In genomic region chr19:46755066-46755465, GRCm38 (mm10) we compare ENCODE assay signal across 8 mouse cellular contexts. TPM values are rescaled to one million over a fixed set of nuclear protein-coding genes. Genes with fewer than 3 reads are reported as not detected.
DNase-seq lines count a peak whose midpoint lies in the region; ATAC-seq and TF ChIP-seq lines count a peak whose summit lies in the region.

No protein-coding gene starts in this region.

- no peak overlapping the region for H3K4me2 ChIP-seq in forebrain, postnatal 0 days (ENCODE audit: low read depth)
- no peak overlapping the region for H3K4me2 ChIP-seq in forebrain, embryonic 15.5 days (replicated peaks)
- H3K4me2 ChIP-seq in kidney, postnatal 0 days (ENCODE audit: low read length): no peak overlapping the region

- H3K4me1 ChIP-seq in forebrain, postnatal 0 days (ENCODE audit: insufficient read depth): no peaks in the 10 kb centered on the region
- H3K4me1 ChIP-seq in forebrain, embryonic 15.5 days: no peaks in the 10 kb centered on the region
- peaks cover 8% of the 10 kb centered on the region for H3K4me1 ChIP-seq in thymus, adult 2 months (replicated peaks; ENCODE audit: control insufficient read depth, insufficient read depth, low read length)
- no peaks in the 10 kb centered on the region for H3K4me1 ChIP-seq in kidney, postnatal 0 days (replicated peaks; ENCODE audit: insufficient read depth, low read length)

- H3K9ac ChIP-seq in forebrain, postnatal 0 days: no peak overlapping the region
- no peak overlapping the region for H3K9ac ChIP-seq in forebrain, embryonic 15.5 days (replicated peaks)
- H3K9ac ChIP-seq in kidney, postnatal 0 days (ENCODE audit: low read depth, low read length): no peak overlapping the region

- no peaks in the 10 kb centered on the region for H3K27me3 ChIP-seq in forebrain, postnatal 0 days (ENCODE audit: insufficient read depth, low read length)
- no peaks in the 10 kb centered on the region; the same call in 1 of the 2 replicates for H3K27me3 ChIP-seq in forebrain, embryonic 15.5 days
- H3K27me3 ChIP-seq in thymus, adult 2 months (ENCODE audit: control insufficient read depth, insufficient read depth, low read length): no peaks in the 10 kb centered on the region
- no peaks in the 10 kb centered on the region for H3K27me3 ChIP-seq in kidney, postnatal 0 days (ENCODE audit: insufficient read depth, low read length)
- H3K27me3 ChIP-seq in splenic B cell, adult 2 months (ENCODE audit: control insufficient read depth, insufficient read depth, low read length, poor library complexity, severe bottlenecking): no peaks in the 10 kb centered on the region

- no peak for DNase-seq in forebrain, postnatal 0 days
- DNase-seq in thymus, adult 2 months: peak; percentile 42
- no peak for DNase-seq in thymus, postnatal 0 days (ENCODE audit: low spot score)
- DNase-seq in kidney, postnatal 0 days (ENCODE audit: low spot score): no peak
- DNase-seq in splenic B cell, adult 2 months (ENCODE audit: low read depth, low spot score): peak; percentile 55
- DNase-seq in layer of hippocampus, adult 8-10 months (ENCODE audit: low spot score in 2 of 2): no peak
- no peak for DNase-seq in layer of hippocampus, adult 9-10 months (ENCODE audit: low spot score)

- no peak overlapping the region for H3K4me3 ChIP-seq in forebrain, postnatal 0 days (ENCODE audit: low read depth, low read length)
- H3K4me3 ChIP-seq in forebrain, embryonic 15.5 days: no peak overlapping the region
- H3K4me3 ChIP-seq in thymus, adult 2 months (ENCODE audit: control insufficient read depth, insufficient read depth, low read length): no peak overlapping the region
- H3K4me3 ChIP-seq in kidney, postnatal 0 days (replicated peaks; ENCODE audit: low read depth, low read length): no peak overlapping the region

- 52% methylated on average over 9 of the region's 9 CpGs for WGBS in forebrain, postnatal 0 days
- WGBS in forebrain, embryonic 15.5 days: 49% methylated on average over 9 of the region's 9 CpGs
- WGBS in thymus, adult 2 months: 62% methylated on average over 9 of the region's 9 CpGs
- whole genome bisulfite sequencing in kidney, postnatal 0 days: 51% methylated on average over 9 of the region's 9 CpGs

- no peak for ATAC-seq in forebrain, postnatal 0 days
- no peak for ATAC-seq in forebrain, embryonic 15.5 days (replicated peaks)
- ATAC-seq in kidney, postnatal 0 days (replicated peaks; ENCODE audit: low FRiP score, low read depth): no peak

- no peak for TF ChIP-seq POLR2A in thymus, adult 2 months (IDR thresholded peaks at IDR 0.05; ENCODE audit: control insufficient read depth, extremely low read depth, insufficient read depth, low read length, poor library complexity)

- no peak overlapping the region for H3K27ac ChIP-seq in forebrain, postnatal 0 days (ENCODE audit: low read depth, low read length)
- no peak overlapping the region for H3K27ac ChIP-seq in forebrain, embryonic 15.5 days (replicated peaks)
- H3K27ac ChIP-seq in thymus, adult 2 months (ENCODE audit: control insufficient read depth, insufficient read depth, low read length): no peak overlapping the region
- H3K27ac ChIP-seq in kidney, postnatal 0 days: no peak overlapping the region

- TF ChIP-seq CTCF in forebrain, postnatal 0 days (IDR thresholded peaks at IDR 0.05; ENCODE audit: low read depth): peak; percentile 37
- peak; percentile 71; the same call in 1 of the 2 replicates for TF ChIP-seq CTCF in thymus, adult 2 months (IDR thresholded peaks at IDR 0.05; ENCODE audit: borderline replicate concordance, control insufficient read depth, extremely low read depth, insufficient read depth, low read length, poor library complexity)
- TF ChIP-seq CTCF in kidney, postnatal 0 days (IDR thresholded peaks at IDR 0.05; ENCODE audit: low read depth): peak; percentile 73

- no peaks in the 10 kb centered on the region for H3K9me3 ChIP-seq in forebrain, postnatal 0 days (ENCODE audit: low read length)
- no peaks in the 10 kb centered on the region for H3K9me3 ChIP-seq in forebrain, embryonic 15.5 days
- no peaks in the 10 kb centered on the region for H3K9me3 ChIP-seq in kidney, postnatal 0 days (replicated peaks; ENCODE audit: low read length)

- H3K36me3 ChIP-seq in forebrain, postnatal 0 days (ENCODE audit: insufficient read depth): no peaks in the 10 kb centered on the region
- H3K36me3 ChIP-seq in forebrain, embryonic 15.5 days: no peaks in the 10 kb centered on the region
- no peaks in the 10 kb centered on the region for H3K36me3 ChIP-seq in thymus, adult 2 months (ENCODE audit: control insufficient read depth, insufficient read depth, low read length)
- H3K36me3 ChIP-seq in kidney, postnatal 0 days (ENCODE audit: insufficient read depth, low read length): no peaks in the 10 kb centered on the region
- no peaks in the 10 kb centered on the region for H3K36me3 ChIP-seq in splenic B cell, adult 2 months (ENCODE audit: control insufficient read depth, insufficient read depth, low read length, poor library complexity, severe bottlenecking)

RNA-seq across cellular contexts. Expression of gene Cnnm2, which starts 6.3 kb away (rescaled TPM):
- total RNA-seq in forebrain, postnatal 0 days (2014; rRNA removed): 11.7 and 16.6 TPM in 2 replicates
- 5.2 and 6.2 TPM in 2 replicates for polyA plus RNA-seq in forebrain, postnatal 0 days (2015; fragmentation: Nextera tagmentation; extraction: Ambion mirVana)
- polyA plus RNA-seq in forebrain, embryonic 15.5 days (2015; fragmentation: Nextera tagmentation; extraction: Ambion mirVana): 3.7 and 4.1 TPM in 2 replicates
- polyA plus RNA-seq in thymus, adult 2 months (2012; rRNA removed): 7.4 and 9.7 TPM in 2 replicates
- polyA plus RNA-seq in thymus, postnatal 0 days (2015; fragmentation: Nextera tagmentation; extraction: Ambion mirVana): 1.7 and 1.8 TPM in 2 replicates
- polyA plus RNA-seq in kidney, postnatal 0 days (2015; fragmentation: Nextera tagmentation; extraction: Ambion mirVana): 11.0 and 12.0 TPM in 2 replicates
- total RNA-seq in layer of hippocampus, adult 8-10 months (2022): 10 to 100 TPM; 35.6 to 43.6 (median 39.9) TPM

RNA-seq across cellular contexts. Expression of gene As3mt, which starts 47.8 kb away (rescaled TPM):
- total RNA-seq in forebrain, postnatal 0 days (2014; rRNA removed): 14.5 and 17.4 TPM in 2 replicates
- 14.4 and 18.4 TPM in 2 replicates for polyA plus RNA-seq in forebrain, postnatal 0 days (2015; fragmentation: Nextera tagmentation; extraction: Ambion mirVana)
- polyA plus RNA-seq in forebrain, embryonic 15.5 days (2015; fragmentation: Nextera tagmentation; extraction: Ambion mirVana): 14.8 and 18.6 TPM in 2 replicates
- 9.5 and 9.6 TPM in 2 replicates for polyA plus RNA-seq in thymus, adult 2 months (2012; rRNA removed)
- 30.7 and 31.8 TPM in 2 replicates for polyA plus RNA-seq in thymus, postnatal 0 days (2015; fragmentation: Nextera tagmentation; extraction: Ambion mirVana)
- 59.4 and 65.0 TPM in 2 replicates for polyA plus RNA-seq in kidney, postnatal 0 days (2015; fragmentation: Nextera tagmentation; extraction: Ambion mirVana)
- total RNA-seq in layer of hippocampus, adult 8-10 months (2022): 10 to 100 TPM; 25.3 to 33.0 (median 29.8) TPM

Comparison
In these comparisons a context has a peak if more than half of its experiments do, and no peak if none do; other contexts are left out.
1. DNase-seq: peak in thymus, adult 2 months (single experiment) and splenic B cell, adult 2 months (single experiment); none in forebrain, postnatal 0 days (single experiment), thymus, postnatal 0 days (single experiment), kidney, postnatal 0 days (single experiment), layer of hippocampus, adult 8-10 months (0 of 2) and layer of hippocampus, adult 9-10 months (single experiment).
2. Peak in every context shown above with its lines, with median percentiles within 50 percentile points of each other: CTCF ChIP-seq.